ENCODE assay signal across 9 mouse cellular contexts in the genomic region with DNA sequence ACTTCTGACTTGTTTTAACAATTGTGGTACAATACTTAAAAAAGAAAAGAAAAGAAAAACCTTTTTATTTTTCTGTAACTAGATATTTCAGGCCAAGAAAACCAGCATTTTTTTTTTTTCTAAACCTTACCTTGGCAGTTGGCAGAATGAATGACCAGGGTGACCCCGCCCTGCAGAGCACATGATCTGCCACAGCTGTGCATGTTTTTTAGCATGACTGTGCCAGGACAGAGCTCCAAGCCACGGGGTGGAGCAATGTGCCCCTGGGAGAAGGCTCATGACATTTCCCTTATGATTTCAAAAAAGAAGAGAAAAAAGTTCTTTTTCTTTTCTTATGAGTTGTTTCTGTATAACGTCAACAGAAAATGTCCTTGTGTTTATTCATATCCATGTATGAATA. TPM values are rescaled to one million over a fixed set of nuclear protein-coding genes. Genes with fewer than 3 reads are reported as not detected.
A peak's percentile ranks its signal among the peaks of the same experiment; 100 is the strongest.
DNase-seq lines count a peak whose midpoint lies in the region; ATAC-seq lines count a peak whose summit lies in the region.
"Had no signal": no experiment of that assay in that cellular context is flagged by ENCODE, and none has a peak within 500 bp of the region (broad histone marks: within the 10 kb centered on the region; RNA-seq: fewer than 3 reads in every experiment).

No protein-coding gene starts in this region.

- no peak overlapping the region for H3K4me2 ChIP-seq in liver, embryonic 11.5 days
- H3K4me2 ChIP-seq: lung, embryonic 14.5 days had no signal

- no peak overlapping the region; the same call in 1 of the 2 replicates for H3K27ac ChIP-seq in liver, embryonic 11.5 days (ENCODE audit: low read depth, low read length)

- peak; percentile 74 for DNase-seq in liver
- no peak for DNase-seq in liver, embryonic 11.5 days (ENCODE audit: low spot score)
- DNase-seq in kidney, postnatal 10 days: peak; percentile 60
- peak; percentile 57 for DNase-seq in ovary, postnatal 36 days (ENCODE audit: low spot score)
- DNase-seq in frontal cortex, postnatal 10 days (ENCODE audit: low spot score in 2 of 2): no peak
- DNase-seq in layer of hippocampus, adult 18-20 months (ENCODE audit: low spot score in 2 of 2): no peak
- no peak for DNase-seq in cerebellum, adult 9-10 months
- DNase-seq: lung, embryonic 14.5 days had no signal

- peaks cover 28% of the 10 kb centered on the region for H3K4me1 ChIP-seq in liver, embryonic 11.5 days (replicated peaks; ENCODE audit: control insufficient read depth, insufficient read depth, low read length)

- WGBS in liver, embryonic 11.5 days: 64% methylated on average over 3 of the region's 3 CpGs

- no peak for ATAC-seq in liver, embryonic 11.5 days (replicated peaks; ENCODE audit: low FRiP score)
- ATAC-seq in erythroblast, adult 5-6 weeks (replicated peaks; ENCODE audit: low FRiP score, poor library complexity, severe bottlenecking): peak; percentile 50

- peaks cover 2% of the 10 kb centered on the region for H3K36me3 ChIP-seq in liver, embryonic 11.5 days (ENCODE audit: control insufficient read depth, insufficient read depth, low read length)

- H3K4me3 ChIP-seq in liver, embryonic 11.5 days (ENCODE audit: low read depth, low read length): no peak overlapping the region

- no peaks in the 10 kb centered on the region for H3K27me3 ChIP-seq in liver, embryonic 11.5 days (replicated peaks; ENCODE audit: control insufficient read depth, insufficient read depth, low read length)

- H3K9me3 ChIP-seq in liver, embryonic 11.5 days (ENCODE audit: control insufficient read depth, low read length): no peaks in the 10 kb centered on the region

- H3K9ac ChIP-seq in liver, embryonic 11.5 days (ENCODE audit: low read depth, low read length): no peak overlapping the region
- H3K9ac ChIP-seq: lung, embryonic 14.5 days had no signal

RNA-seq across cellular contexts. Expression of a gene that starts 5.1 kb away (rescaled TPM):
- 92.6 and 93.0 TPM in 2 replicates for polyA plus RNA-seq in liver, embryonic 11.5 days (2014; fragmentation: Nextera tagmentation; extraction: Ambion mirVana)
- 22.2 and 27.1 TPM in 2 replicates for total RNA-seq in erythroblast, adult 5-6 weeks (2015; ENCODE audit: low replicate concordance)
- 28.9 and 35.9 TPM in 2 replicates for total RNA-seq in erythroblast, adult 5-6 weeks (2017; ENCODE audit: low replicate concordance)
- 10 to 100 TPM; 65.8 to 68.1 TPM for total RNA-seq in layer of hippocampus, adult 18-20 months (2021)

RNA-seq across cellular contexts. Expression of a gene that starts 5.3 kb away (rescaled TPM):
- 16.4 and 17.4 TPM in 2 replicates for polyA plus RNA-seq in liver, embryonic 11.5 days (2014; fragmentation: Nextera tagmentation; extraction: Ambion mirVana)
- total RNA-seq in erythroblast, adult 5-6 weeks (2015; ENCODE audit: low replicate concordance): 6.7 and 8.8 TPM in 2 replicates
- total RNA-seq in erythroblast, adult 5-6 weeks (2017; ENCODE audit: low replicate concordance): 8.3 and 12.4 TPM in 2 replicates
- 10 to 100 TPM; 21.5 to 23.9 TPM for total RNA-seq in layer of hippocampus, adult 18-20 months (2021)

Comparison
In these comparisons a context has a peak if more than half of its experiments do, and no peak if none do; other contexts are left out.
1. DNase-seq: peak in liver (single experiment), kidney, postnatal 10 days (single experiment) and ovary, postnatal 36 days (single experiment); none in liver, embryonic 11.5 days (single experiment), frontal cortex, postnatal 10 days (0 of 2), layer of hippocampus, adult 18-20 months (0 of 2) and cerebellum, adult 9-10 months (single experiment).